Mouse (Mus musculus): ENCODE data around the gene Gtdc1. TPM values are rescaled to one million over a fixed set of nuclear protein-coding genes. Genes with fewer than 3 reads are reported as not detected.

Gene Gtdc1
- polyA plus RNA-seq, 1 experiment: 4.9 TPM

GRCm38 (mm10) chr2:44969640-44970039 lies 42.2 kb upstream of the Gtdc1 start:
- Histone ChIP-seq H3K79me2 (ENCODE audit: control insufficient read depth, insufficient read depth) (no peaks in the 10 kb centered on the region), H3K36me3 (ENCODE audit: control insufficient read depth, insufficient read depth) (no peaks in the 10 kb centered on the region), H3K4me2 (ENCODE audit: low read depth) (no peak overlapping the region), H3K27me3 (ENCODE audit: control insufficient read depth, insufficient read depth, insufficient read length) (no peaks in the 10 kb centered on the region), H3K4me3 (no peak overlapping the region), H3ac (ENCODE audit: control insufficient read depth, insufficient read length) (no peak overlapping the region)
- no peak for TF ChIP-seq TCF12 (IDR thresholded peaks at IDR 0.05; ENCODE audit: insufficient read depth, poor library complexity, severe bottlenecking)
- TF ChIP-seq POLR2AphosphoS2 (IDR thresholded peaks at IDR 0.05; ENCODE audit: insufficient read length, low read depth): no peak
- no peak for TF ChIP-seq MAX (IDR thresholded peaks at IDR 0.05; ENCODE audit: low read depth)
- TF ChIP-seq POLR2A (IDR thresholded peaks at IDR 0.05; ENCODE audit: insufficient read length, low read depth): no peak
- TF ChIP-seq SRF (IDR thresholded peaks at IDR 0.05; ENCODE audit: control insufficient read depth, insufficient read length, low read depth): no peak
- TF ChIP-seq E2F4 (IDR thresholded peaks at IDR 0.05; ENCODE audit: insufficient read depth): no peak
- no peak for TF ChIP-seq TCF3 (IDR thresholded peaks at IDR 0.05; ENCODE audit: insufficient read length, low read depth)
- TF ChIP-seq CEBPB (IDR thresholded peaks at IDR 0.05; ENCODE audit: insufficient read depth, poor library complexity, severe bottlenecking): no peak
- no peak for TF ChIP-seq MYOD1 (IDR thresholded peaks at IDR 0.05; ENCODE audit: control insufficient read depth in 1 of 3, insufficient read length in 2 of 3, low read depth in 2 of 3)
- TF ChIP-seq USF1 (IDR thresholded peaks at IDR 0.05; ENCODE audit: low read depth): no peak
- TF ChIP-seq MYOG (IDR thresholded peaks at IDR 0.05; ENCODE audit: control insufficient read depth in 1 of 3, insufficient read depth in 1 of 3, insufficient read length in 2 of 3, low read depth in 2 of 3): no peak
- no peak for TF ChIP-seq REST (IDR thresholded peaks at IDR 0.05; ENCODE audit: insufficient read depth, insufficient read length)

- Histone ChIP-seq H3K27me3 (ENCODE audit: control insufficient read depth, insufficient read depth, insufficient read length) (no peaks in the 10 kb centered on the region), H3K4me2 (ENCODE audit: low read depth) (peak overlapping the region; percentile 19), H3K79me2 (ENCODE audit: control insufficient read depth, insufficient read depth) (no peaks in the 10 kb centered on the region), H3K36me3 (ENCODE audit: control insufficient read depth, insufficient read depth) (no peaks in the 10 kb centered on the region), H3K4me3 (no peak overlapping the region), H3ac (ENCODE audit: control insufficient read depth, insufficient read length) (no peak overlapping the region)
- TF ChIP-seq E2F4 (IDR thresholded peaks at IDR 0.05; ENCODE audit: insufficient read depth): no peak
- no peak for TF ChIP-seq MYOD1 (IDR thresholded peaks at IDR 0.05; ENCODE audit: control insufficient read depth in 1 of 3, insufficient read length in 2 of 3, low read depth in 2 of 3)
- TF ChIP-seq CEBPB (IDR thresholded peaks at IDR 0.05; ENCODE audit: insufficient read depth, poor library complexity, severe bottlenecking): no peak
- no peak for TF ChIP-seq MYOG (IDR thresholded peaks at IDR 0.05; ENCODE audit: control insufficient read depth in 1 of 3, insufficient read depth in 1 of 3, insufficient read length in 2 of 3, low read depth in 2 of 3)
- no peak for TF ChIP-seq TCF3 (IDR thresholded peaks at IDR 0.05; ENCODE audit: insufficient read length, low read depth)
- no peak for TF ChIP-seq POLR2AphosphoS2 (IDR thresholded peaks at IDR 0.05; ENCODE audit: insufficient read length, low read depth)
- TF ChIP-seq REST (IDR thresholded peaks at IDR 0.05; ENCODE audit: insufficient read depth, insufficient read length): no peak
- no peak for TF ChIP-seq MAX (IDR thresholded peaks at IDR 0.05; ENCODE audit: low read depth)
- no peak for TF ChIP-seq USF1 (IDR thresholded peaks at IDR 0.05; ENCODE audit: low read depth)
- TF ChIP-seq POLR2A (IDR thresholded peaks at IDR 0.05; ENCODE audit: insufficient read length, low read depth): no peak
- TF ChIP-seq TCF12 (IDR thresholded peaks at IDR 0.05; ENCODE audit: insufficient read depth, poor library complexity, severe bottlenecking): no peak
- TF ChIP-seq SRF (IDR thresholded peaks at IDR 0.05; ENCODE audit: control insufficient read depth, insufficient read length, low read depth): no peak
These were observed 41.8 kb upstream of the Gtdc1 start for GRCm38 (mm10) chr2:44969226-44969625.

- no peaks in the 10 kb centered on the region for H3K36me3 ChIP-seq (ENCODE audit: control insufficient read depth, insufficient read depth)
- no peak overlapping the region for H3K4me3 ChIP-seq
- H3K4me2 ChIP-seq (ENCODE audit: low read depth): no peak overlapping the region
- TF ChIP-seq MYOG (IDR thresholded peaks at IDR 0.05; ENCODE audit: control insufficient read depth in 1 of 3, insufficient read depth in 1 of 3, insufficient read length in 2 of 3, low read depth in 2 of 3) (no peak), MAX (IDR thresholded peaks at IDR 0.05; ENCODE audit: low read depth) (no peak), REST (IDR thresholded peaks at IDR 0.05; ENCODE audit: insufficient read depth, insufficient read length) (no peak), USF1 (IDR thresholded peaks at IDR 0.05; ENCODE audit: low read depth) (no peak), SRF (IDR thresholded peaks at IDR 0.05; ENCODE audit: control insufficient read depth, insufficient read length, low read depth) (no peak), TCF12 (IDR thresholded peaks at IDR 0.05; ENCODE audit: insufficient read depth, poor library complexity, severe bottlenecking) (no peak), MYOD1 (IDR thresholded peaks at IDR 0.05; ENCODE audit: control insufficient read depth in 1 of 3, insufficient read length in 2 of 3, low read depth in 2 of 3) (no peak), POLR2A (IDR thresholded peaks at IDR 0.05; ENCODE audit: insufficient read length, low read depth) (no peak), TCF3 (IDR thresholded peaks at IDR 0.05; ENCODE audit: insufficient read length, low read depth) (no peak), E2F4 (IDR thresholded peaks at IDR 0.05; ENCODE audit: insufficient read depth) (no peak), CEBPB (IDR thresholded peaks at IDR 0.05; ENCODE audit: insufficient read depth, poor library complexity, severe bottlenecking) (no peak)
- no peak overlapping the region for H3ac ChIP-seq (ENCODE audit: control insufficient read depth, insufficient read length)
- no peaks in the 10 kb centered on the region for H3K79me2 ChIP-seq (ENCODE audit: control insufficient read depth, insufficient read depth)
- no peaks in the 10 kb centered on the region for H3K27me3 ChIP-seq (ENCODE audit: control insufficient read depth, insufficient read depth, insufficient read length)
These were observed 38.5 kb upstream of the Gtdc1 start for GRCm38 (mm10) chr2:44965834-44966555.

GRCm38 (mm10) chr2:44962620-44963019 lies 35.2 kb upstream of the Gtdc1 start:
- no peak for TF ChIP-seq POLR2A (IDR thresholded peaks at IDR 0.05; ENCODE audit: insufficient read length, low read depth)
- no peak for TF ChIP-seq SRF (IDR thresholded peaks at IDR 0.05; ENCODE audit: control insufficient read depth, insufficient read length, low read depth)
- TF ChIP-seq MYOG (IDR thresholded peaks at IDR 0.05; ENCODE audit: control insufficient read depth in 1 of 3, insufficient read depth in 1 of 3, insufficient read length in 2 of 3, low read depth in 2 of 3): no peak
- no peak for TF ChIP-seq TCF12 (IDR thresholded peaks at IDR 0.05; ENCODE audit: insufficient read depth, poor library complexity, severe bottlenecking)
- TF ChIP-seq MYOD1 (IDR thresholded peaks at IDR 0.05; ENCODE audit: control insufficient read depth in 1 of 3, insufficient read length in 2 of 3, low read depth in 2 of 3): no peak
- TF ChIP-seq USF1 (IDR thresholded peaks at IDR 0.05; ENCODE audit: low read depth): no peak
- TF ChIP-seq POLR2AphosphoS2 (IDR thresholded peaks at IDR 0.05; ENCODE audit: insufficient read length, low read depth): no peak
- no peak for TF ChIP-seq TCF3 (IDR thresholded peaks at IDR 0.05; ENCODE audit: insufficient read length, low read depth)
- TF ChIP-seq E2F4 (IDR thresholded peaks at IDR 0.05; ENCODE audit: insufficient read depth): no peak
- TF ChIP-seq MAX (IDR thresholded peaks at IDR 0.05; ENCODE audit: low read depth): no peak
- no peak for TF ChIP-seq REST (IDR thresholded peaks at IDR 0.05; ENCODE audit: insufficient read depth, insufficient read length)
- TF ChIP-seq CEBPB (IDR thresholded peaks at IDR 0.05; ENCODE audit: insufficient read depth, poor library complexity, severe bottlenecking): no peak
- no peaks in the 10 kb centered on the region for H3K27me3 ChIP-seq (ENCODE audit: control insufficient read depth, insufficient read depth, insufficient read length)

More at GRCm38 (mm10) chr2:44962620-44963019, 35.2 kb upstream of the Gtdc1 start:
- Histone ChIP-seq H3K4me3 (no peak overlapping the region), H3K79me2 (ENCODE audit: control insufficient read depth, insufficient read depth) (no peaks in the 10 kb centered on the region), H3K36me3 (ENCODE audit: control insufficient read depth, insufficient read depth) (no peaks in the 10 kb centered on the region), H3K4me2 (ENCODE audit: low read depth) (no peak overlapping the region), H3ac (ENCODE audit: control insufficient read depth, insufficient read length) (no peak overlapping the region)
